Mouse (Mus musculus) thymus, postnatal 4 days (tissue): ENCODE measurements around the gene Wwox.
A peak's percentile ranks its signal among the peaks of the same experiment; 100 is the strongest.

Experiments
- DNase-seq: peaks from one replicate; pipeline ENCODE4 v3.0.0; 2021

Gene Wwox

DNA sequence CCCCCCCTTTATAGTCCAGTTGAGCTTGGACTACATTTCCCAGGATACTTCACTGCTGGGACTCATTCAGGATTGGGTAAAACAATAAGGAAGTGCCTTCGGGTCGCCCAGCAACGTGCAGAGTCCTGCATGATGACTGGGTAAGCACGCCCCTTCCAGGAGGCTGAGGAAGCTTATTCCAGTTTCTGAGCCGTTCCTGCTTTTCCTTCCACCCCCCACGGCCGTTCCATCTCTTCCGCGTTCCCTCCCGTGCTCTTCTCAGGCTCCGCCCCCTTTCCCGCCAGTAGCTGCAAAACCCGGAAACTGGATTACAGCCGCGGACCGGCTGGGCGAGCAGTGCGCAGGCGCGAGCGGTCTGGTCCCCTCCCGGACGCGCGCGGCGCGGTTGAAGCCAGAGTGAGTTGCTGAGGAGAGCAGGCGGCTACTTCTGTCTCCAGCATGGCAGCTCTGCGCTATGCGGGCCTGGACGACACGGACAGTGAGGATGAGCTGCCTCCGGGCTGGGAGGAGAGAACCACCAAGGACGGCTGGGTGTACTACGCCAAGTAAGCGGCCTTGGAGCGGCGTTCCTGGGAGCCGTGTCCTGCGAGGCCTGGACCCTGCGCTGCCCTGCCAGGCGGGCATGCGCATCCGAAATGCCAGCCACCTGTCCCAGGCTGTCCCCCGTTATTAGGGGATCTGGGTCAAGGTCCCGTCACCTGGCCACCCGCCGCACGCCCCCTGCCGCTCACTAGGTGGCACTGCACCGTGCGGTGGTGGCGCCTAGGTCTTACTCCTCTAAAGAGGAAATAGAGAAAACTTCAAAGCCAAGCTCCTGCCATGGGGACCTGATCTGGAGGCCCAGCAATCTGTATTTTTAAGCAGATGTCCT, at the start of gene Wwox:
Wwox (plus strand) TSS at position 322 of the 871 bp plus-strand sequence.
- peak; percentile 99 for DNase-seq

DNA sequence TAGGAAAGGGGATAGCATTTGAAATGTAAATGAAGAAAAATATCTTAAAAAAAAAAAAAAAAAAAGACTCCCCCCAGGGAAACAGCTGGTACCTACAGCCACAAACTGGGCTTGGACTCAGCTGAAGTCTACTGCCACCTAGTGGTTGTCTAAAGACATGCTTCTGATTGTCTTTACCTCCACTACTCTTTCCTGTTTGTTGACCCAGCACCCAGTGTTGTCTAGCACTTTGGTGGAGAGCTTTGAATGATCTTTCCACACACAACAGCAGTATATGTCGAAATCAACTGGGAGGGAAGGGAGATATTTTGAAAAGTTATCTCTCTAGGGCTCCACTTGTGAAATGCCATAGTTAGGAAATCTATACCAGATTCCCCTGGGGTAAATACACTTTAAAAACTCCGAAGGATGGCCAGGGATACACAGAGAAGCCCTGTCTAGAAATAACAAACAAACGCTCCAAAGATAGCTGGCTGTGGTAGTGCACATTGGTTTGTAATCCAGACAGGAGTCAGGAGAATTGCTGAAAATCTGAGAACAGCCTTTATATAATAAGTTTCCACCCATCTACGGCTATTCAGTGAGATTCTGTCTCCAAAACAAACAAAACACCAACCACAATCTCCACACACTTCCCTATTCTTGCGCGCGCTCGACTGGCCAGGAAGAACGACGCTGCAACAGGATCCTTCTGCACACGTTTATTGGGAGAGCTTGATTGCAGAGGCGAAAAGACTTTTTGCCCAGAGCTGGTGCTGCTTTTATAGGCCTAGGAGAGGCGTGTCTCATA, 48.8 kb upstream of the Wwox start:
- no peak for DNase-seq

DNA sequence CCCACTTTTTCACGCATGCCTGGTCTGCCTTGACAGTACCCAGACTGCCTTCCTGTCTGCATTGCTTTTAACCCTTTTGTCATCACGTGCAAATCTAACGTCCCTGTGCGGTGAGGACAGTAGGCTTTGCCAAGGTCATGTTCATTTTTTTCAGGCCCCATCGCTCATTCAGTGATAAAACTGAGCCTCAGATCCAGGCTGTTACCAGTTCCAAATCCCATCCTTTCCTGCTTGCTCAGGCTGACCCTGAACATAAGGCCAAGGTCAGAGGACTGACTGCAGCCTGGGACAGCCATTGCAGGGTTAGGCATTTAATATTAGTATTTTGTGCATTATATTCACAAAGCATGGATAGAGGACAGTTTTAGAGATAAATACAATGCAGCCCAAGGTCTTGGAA, 41.1 kb upstream of the Wwox start:
- DNase-seq = no peak

DNA sequence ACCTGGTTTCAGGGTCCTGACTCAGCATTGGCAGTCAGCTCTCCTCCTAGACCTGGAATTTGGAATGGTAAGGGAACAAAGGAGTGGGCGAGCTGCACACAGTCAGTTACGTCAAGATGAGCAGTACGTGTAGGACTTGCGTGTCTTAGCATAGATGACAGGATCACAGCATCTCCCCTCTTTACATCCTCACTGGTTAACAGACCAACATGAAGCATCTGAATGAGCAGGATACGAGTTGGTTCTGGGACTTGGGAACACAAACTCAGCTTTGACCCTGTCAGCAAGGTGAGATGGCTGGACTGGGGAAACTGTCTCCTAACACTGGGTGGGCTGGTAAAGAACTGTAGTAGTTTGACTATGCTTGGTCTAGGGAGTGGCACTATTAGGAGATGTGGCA, 40.2 kb upstream of the Wwox start:
- no peak for DNase-seq

DNA sequence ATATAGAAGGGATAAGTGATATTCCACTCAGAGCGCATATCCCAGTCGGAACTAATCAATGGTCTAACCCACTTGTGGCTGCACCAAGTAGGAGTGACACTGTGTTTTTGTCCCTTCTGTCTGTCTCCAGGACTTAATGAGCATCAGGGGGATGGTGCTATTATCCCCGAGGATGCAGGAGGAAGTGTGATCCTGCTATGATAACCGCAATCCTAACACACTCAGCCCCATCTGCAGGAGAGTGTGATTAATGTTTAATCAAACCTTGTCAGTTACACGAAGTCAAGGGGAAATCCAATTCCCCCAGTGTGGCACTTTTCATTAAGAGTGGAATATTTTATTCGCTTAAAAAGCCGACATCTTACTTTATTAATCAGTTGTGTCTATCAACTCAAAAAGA, 37.8 kb upstream of the Wwox start:
- DNase-seq = no peak

DNA sequence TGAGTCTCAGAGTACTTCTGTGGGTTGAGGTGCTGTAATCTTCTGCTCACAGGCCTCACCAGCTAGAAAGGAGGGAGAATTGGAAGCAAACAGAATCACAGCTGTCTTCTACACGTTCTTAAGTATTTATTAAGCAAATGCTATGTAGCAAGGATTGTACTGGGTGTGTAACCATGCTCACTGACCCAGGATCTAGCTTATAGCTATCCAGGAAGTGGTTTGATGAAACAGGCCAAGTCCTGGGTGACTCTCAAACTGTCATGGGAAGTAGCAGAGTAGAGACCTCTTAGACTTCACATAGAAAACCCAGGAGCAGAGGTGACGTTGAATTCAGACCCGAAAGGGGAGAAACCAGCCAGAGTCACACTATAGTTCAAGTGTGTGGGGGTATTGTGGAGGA, 28.0 kb upstream of the Wwox start:
- no peak for DNase-seq

DNA sequence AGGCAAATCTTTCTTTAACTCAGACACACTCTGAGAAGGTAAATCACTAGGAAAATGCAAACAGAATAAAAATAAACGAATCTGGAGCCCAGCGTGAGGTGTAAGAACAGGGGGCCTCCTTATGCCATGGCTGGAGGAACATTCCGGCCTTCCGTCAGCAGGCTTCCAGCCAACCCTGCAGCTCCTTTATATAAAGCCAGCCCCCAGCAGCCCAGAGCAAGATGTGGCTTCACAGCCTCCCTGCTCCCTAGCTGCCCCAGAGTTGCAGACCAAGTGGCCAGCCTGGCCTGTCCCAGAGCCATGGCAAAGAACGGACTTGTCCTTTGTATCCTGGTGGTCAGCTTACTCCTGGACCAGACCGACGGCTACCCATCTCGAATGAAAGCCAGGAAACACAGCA, 21.7 kb upstream of the Wwox start, which contains the start of gene Clec3a:
Clec3a (plus strand) TSS at position 301 of the 400 bp plus-strand sequence.
- no peak for DNase-seq

DNA sequence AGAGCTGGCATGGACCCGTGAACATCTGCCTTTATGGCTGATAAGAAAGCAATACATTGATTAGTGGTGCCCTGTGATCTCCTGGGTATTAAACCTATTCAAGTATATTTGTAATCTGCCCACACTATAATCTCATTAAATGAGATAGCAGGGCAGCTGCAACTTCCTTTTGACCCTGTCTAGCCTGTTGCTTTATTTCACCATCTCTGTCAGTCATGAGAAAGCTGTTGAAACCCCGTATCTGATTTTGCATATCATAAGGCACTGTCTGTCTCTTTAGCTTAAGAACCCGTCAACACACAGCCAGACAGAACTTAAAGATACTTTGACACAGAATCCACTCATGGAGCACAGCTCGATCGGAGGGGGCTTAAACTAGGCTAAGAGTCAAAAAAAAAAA, 21.0 kb upstream of the Wwox start:
- no peak for DNase-seq

DNA sequence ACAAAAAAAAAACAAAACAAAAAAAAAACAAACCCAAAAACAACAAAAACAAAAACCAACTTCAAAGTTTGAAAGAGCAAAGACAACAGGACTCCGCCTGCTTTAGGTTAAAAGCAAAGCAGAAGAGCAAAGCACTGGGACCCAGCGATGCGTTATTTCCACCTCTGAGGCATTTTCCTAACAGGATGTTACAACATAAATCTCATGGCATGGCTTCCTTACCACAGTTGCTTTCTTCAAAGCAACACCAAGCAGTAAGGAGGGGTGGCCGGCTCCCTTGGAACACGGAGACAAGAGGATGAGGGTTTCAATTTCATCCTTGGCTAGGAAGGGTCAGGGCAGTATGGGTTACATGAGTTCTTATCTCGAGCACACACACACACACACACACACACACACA, 20.6 kb upstream of the Wwox start:
- DNase-seq = no peak

DNA sequence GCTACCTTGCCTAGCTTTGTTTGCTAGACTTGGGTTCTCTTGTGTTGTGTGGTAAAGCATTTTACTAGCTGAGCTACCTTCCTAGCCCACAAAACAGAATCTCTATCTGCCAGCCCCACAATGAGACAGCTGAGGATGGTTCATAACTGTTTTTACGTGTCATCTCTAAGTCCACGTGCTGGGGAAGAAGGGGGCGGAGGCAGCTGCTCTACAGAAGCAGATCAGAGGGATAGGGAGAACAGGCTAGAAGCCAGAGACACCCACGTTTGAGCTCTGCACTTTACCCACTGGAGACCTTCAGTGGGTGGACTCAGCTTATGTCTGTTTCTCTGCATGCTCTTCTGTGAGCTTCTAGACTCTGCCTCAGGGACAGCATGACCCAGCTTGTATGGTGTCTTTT, 17.9 kb upstream of the Wwox start:
- no peak for DNase-seq

DNA sequence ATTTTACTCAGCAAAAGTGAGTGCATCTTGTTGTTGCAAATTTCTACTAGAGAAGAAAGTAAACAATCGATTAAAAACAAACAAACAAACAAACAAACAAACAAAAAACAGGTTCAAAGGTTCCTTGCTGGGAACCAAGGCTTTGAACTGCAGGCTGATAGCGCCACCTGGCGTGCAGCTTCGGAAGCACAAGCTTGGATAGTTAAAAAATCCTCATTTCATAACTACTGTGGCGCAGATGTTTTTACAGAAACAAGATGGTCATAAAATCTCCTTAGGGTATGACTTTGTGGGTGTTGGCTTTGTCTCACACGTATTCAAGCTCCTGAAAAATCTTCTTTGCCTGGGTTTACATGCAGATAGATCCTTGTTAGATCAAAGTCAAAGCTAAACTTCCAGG, 1.2 kb upstream of the Wwox start:
- peak; percentile 81 for DNase-seq

DNA sequence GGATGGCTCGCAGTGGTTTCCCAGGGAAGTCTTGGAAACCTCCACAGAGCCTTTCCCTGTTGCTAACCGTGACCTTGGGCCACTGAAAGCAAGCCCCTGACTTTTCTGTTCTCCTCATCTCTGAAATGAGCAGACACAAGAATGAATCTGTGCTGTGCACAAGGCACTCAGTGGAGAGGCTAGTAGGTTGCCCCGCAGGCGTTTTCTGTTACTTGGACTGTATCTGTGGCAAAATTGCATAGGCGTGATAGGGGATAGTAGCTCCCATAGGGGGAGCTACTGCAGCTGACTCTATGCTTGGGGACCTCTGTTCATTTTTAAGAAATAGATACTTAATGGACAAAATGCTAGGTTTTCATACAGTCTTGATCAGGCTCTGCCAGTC, 742 bp downstream of the Wwox start:
- DNase-seq = no peak

DNA sequence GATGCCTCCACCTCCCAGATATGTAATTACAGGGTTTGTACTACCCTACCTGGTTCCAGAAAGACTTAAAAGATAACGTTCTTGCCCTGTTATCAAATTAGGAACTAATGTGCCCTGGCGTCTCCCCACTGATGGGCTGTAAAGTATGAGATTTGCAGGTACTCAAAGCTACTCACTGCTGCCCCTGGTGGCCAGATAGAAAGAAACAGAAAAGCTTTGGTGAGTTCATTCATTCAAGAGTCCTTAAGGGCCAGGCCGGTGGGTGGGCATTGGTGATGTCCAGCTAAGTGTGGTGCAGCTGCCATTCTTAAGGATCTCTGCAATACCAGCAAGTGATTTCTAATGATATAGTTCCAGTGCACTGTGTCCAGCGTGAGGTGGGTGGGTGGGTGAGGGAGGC, 2.2 kb downstream of the Wwox start:
- DNase-seq = peak; percentile 80

DNA sequence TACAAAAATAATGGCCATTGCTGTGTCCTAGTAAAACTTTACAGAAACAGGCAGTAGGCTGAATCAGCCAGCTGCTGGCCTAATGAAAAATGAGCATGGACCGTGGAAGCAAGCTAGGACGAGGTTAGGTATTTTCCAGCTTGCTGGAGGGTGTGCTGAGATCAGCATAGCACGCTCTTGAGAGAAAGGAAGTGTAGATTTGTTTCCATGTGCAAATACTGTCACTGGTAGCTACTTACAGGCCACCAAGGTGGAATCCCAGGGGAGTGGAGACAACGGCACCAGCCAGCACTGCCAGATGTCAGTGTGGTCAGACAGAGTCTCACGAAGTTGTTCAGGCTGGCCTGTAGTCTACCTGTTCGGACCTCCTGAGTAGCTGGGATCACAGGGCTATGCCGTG, 7.4 kb downstream of the Wwox start:
- no peak for DNase-seq

DNA sequence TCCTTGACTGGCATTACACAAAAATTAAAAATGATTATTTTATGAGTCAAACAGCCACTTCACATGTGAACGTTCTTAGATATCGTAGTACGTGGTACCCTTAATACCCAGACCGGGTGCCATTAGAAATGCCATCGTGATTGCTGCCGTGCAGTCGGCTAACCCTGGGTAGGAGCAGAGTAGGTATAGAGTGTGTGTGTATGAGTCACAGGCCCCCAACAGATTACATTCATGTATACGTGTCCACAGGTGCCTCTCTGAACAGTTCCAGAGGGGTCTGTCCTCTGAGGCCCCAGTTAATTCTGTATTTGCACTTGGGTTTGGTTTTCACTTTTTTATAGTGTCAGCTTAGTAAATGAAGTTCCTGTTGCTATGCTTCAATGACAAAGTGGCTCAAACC, 12.8 kb downstream of the Wwox start:
- no peak for DNase-seq

DNA sequence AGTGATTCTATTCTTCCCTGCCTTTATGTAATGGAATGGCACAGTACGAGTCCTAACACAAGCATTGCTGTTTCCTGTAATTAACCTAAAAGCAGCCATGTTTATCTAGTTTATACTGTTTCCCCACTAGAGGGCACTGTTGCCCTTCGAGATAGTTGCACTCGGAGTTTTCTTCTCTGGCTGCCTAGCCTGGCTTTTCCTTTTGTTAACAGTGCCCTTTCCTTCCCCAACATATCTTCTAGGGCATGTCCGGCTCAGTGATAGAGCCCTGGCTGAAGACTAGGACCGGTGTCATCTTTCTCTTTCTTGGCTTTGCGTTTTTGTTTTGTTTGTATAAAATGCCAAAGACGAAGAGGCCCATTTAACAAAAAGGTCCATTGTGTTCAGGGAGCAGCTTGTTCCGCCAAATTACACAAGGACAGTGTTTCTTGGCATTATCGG, 13.3 kb downstream of the Wwox start:
- peak; percentile 71 for DNase-seq

DNA sequence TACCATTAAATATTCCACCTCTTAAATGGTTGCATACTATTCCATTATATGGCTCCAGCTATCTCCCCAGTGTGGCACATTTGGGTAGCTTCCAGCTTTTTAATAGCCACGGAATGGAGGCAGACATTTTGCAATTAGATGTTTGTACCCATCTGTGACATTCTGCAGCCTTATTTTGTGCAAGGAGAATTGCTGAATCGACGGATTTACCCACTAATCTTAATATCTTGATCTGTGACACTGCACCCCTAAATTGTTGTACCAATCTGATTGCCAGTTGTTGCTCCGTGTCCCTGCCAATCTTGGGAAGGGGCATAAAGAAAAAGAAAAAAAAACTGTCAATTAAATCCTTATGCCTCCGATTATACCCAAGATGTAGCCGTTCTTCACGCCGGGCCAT, 15.8 kb downstream of the Wwox start:
- DNase-seq = no peak

DNA sequence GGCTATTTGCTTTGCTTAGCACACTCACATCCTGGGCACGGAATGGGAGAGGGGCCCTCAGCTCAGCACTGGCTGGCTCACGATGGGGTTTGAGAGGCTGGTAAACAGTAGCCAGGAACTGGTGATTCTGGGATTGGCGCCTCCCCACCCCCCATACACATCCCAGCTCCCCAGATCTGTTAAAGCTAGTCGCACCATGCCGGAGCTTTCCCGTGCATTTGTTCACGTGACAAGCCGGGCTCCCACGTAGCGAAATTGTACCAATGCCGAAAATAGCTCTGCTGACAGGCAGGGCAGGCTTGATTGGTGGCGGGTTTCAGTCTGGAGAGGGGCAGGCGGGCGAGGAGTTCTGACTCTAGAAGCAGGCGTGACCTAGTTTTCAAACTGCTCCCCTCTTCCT, 16.5 kb downstream of the Wwox start:
- no peak for DNase-seq

DNA sequence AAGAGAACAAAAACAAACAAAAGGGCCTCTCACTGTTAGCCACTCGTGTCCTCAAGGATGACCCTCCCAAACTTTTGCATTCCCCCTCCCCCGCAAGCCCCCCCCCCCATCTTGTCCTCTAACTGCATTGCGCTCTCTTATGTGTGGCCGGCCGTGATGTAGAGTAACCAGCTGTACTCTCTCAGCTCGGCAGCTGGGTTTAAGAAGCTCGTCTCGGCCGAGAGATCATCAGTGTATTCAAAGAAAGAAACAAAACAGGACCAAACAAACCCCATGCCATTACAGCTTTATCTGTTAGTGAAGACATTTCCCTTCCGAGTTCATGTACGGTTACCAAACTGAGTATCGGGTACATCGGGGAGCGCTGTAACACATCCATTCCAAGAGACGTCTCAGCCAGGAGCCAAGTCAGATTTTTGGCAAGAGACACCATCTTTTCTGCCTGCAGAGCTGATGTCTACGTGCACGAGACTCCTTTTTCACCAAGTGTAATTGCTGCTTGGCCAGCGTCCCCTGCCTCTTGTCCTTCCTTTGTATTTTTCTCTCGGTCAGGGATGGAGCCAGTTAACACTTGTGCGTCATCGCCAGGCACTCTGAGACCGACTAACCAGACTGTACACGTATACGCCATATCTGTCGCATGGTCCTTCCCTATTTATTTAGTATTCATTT, 18.8 kb downstream of the Wwox start:
- DNase-seq = no peak

DNA sequence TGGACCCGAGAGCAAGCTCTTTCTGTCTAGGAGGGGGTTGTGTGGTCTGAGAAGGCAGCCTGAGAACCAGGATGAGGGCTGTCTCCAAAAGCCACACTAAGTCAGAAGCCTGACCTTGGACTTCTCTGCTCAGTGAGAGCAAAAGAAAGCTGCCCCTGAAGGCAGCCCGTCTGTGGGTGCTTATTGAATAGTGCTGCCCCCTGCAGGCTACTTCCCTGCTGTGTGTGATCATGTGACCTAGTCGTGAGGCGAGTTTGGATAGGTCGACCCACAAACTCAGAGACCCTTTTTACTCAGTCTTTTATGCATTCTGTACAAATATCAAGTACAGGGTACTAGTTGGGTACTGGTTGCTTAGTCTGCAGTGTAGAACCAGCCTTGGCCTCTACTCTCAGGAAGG, 21.1 kb downstream of the Wwox start:
- DNase-seq = peak; percentile 67

DNA sequence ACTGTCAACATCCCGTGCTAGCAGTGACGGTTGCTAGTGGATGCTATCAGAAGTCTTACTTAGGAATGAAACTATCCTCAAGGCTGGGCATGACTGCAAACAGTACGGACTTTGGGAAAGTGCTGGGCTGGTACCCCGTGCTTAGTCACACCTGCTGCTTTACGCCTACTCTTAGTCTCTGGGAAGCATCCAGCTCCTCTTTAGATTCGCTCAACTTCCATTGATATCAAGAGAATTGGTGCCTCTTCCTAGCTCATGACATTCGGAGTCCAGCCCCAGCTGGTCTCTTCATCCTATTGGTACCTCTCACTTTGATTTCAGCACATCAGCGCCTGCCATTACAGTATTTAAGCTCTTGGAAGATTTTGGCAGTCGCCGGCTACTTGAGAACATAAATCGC, 23.1 kb downstream of the Wwox start:
- DNase-seq = no peak

DNA sequence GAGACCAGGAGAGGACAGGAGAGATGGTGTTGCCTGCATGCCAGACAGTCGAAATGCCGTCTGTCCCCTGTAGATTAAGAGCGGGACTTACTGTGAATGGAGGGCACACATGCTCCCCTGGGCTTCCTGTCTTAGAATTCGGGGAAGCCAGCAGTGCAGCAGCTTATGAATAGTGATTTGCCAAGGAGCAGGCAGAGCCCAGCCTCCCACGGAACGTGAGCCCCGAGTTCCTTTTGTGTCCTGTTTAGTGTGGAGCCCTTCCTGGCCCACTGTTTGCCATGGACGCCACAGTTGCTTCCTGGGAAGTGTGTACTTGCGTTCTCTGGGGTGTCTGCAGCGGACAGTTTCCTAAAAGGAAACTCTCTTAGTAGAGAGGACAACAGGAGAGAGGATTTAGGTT, 23.9 kb downstream of the Wwox start:
- no peak for DNase-seq

DNA sequence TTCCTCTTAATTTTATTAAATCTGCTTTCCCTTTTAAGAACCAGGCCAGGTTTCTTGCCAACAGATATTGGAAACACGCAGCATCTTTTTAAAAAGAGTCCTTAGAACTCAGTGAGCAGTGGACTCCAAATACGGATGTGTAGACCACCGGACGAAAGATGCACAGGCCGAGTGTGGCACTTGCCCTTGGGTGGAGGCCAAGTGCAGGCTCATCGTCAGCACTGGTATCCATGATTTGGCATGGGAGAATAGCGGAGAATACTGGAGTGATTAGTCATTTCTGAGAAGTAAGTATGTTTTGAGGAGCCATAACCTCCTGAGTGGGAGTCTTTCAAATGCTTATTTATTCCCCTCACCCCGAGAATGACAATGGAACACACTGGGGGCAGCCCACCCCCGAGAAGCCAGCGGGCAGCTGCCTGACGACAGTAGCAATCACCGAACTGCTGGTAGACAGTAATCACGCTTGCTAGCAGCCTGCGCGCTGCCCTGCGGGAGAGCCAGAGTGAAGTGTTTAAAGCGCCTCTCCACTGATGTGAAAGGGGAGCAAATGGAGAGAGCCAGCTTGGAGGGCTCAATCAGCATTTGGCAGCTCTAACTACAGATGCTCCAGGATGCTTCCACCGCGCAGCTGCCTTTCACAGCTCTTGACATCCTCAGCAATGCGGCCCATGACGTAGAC, 29.2 kb downstream of the Wwox start:
- DNase-seq = no peak
